Mouse (Mus musculus) kidney, postnatal 4 days (tissue): ENCODE measurements around the gene Hcn2.
"Not testable (repeated sequence)": the region's sequence is repeated elsewhere in the genome, so short reads cannot be mapped to it uniquely, and the experiment has no call there.

ENCODE experiments used
- DNase-seq, 2 experiments: peaks; one replicate each; pipeline ENCODE4 v3.0.0; 2021; ENCODE audit warnings: mixed read lengths in 2 of 2

Hcn2 gene

DNA sequence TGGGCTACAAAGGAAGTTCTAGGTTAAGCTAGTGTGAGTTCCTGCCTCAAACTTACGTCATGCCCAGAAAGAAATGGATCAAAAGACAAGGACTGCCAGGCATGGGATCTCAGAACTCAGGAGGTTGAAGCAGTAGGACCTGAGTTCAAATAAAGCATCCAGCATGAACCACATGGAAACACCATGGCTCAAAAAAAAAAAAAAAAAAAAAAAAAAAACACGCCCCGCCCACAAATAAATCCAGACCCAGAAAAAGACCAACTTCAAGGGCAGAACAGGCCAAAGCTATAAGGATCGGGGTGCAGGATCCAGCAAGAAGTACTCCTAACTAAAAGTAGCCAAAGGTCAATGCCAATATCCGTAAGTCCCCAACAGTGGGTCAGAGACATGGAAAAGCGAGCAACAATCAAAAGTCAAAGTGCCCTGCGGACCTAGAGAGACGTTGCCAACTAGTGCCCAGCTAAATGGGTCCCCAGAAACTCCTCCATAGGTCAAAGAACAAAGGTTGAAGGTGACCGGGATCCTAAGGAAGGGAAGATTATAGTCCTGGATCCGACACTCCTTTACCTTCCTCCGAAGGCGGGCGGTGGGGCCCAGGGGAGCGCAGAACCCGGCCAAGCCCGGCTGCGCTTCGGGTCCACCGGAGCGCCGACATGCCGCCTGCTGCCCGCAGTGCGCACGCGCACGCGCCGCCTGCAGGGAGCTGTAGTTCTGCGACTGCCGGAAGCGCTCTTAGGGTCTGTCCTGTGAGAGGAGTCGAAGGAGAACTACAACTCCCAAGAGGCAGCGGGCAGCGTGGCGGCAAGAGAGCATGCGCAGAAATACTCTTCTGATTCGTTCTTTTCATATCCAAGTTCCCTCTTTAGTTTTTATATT lies 29.7 kb downstream of the Hcn2 start, which contains the start of gene Polrmt:
TSS of gene Polrmt (minus strand) at position 684 of the 876 bp plus-strand sequence.
- DNase-seq = peak; percentile 95 to 98

- no peak for DNase-seq
These were observed 30.3 kb downstream of the Hcn2 start for GRCm38 (mm10) chr10:79746774-79747151.

DNA sequence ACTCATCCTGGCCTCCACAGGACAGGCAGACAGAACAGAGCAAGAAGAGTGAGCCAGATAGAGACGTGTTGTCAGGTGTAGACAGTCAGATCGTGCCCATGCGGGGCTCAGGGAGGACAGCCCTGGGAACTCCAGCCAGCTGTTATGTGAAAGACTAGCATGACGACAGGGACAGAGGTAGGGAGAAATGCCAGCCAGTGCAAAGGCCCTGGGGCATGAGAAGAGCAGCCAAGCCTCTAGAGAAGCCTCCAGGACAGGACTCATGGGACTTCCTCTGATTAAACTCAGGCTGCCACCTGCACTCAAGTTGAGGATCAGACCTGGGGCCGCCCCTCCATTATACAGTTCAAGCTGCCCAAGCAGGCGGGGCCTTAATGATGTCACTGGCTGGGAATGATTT lies 32.1 kb downstream of the Hcn2 start:
- no peak for DNase-seq

DNA sequence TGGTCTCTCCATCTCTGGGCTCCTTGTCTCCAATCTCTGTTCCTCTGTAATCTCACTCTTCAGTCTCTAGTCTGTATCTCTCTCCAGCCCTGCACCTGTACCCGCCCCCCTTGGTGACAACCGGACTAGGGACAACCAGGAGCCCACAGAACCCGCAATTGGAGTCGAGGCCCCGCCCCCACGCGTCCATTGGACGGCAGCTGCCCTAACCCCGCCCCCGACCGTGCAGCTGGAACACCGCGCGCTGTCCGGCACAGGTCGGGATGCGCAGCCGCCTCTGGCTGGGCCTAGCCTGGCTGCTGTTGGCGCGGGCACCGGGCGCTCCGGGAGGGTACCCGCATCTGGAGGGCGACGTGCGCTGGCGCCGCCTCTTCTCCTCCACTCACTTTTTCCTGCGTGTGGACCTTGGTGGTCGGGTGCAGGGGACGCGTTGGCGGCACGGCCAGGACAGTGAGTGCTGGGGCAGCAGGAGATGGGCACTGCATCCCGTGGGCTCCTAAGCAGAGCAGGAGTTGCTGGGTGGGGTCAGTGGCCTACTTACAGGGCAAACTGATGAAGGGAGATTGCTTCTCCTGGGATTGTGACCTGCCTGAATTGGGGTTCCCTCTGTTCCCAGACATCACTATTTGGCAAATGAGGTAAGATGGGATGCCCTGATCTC lies 38.6 kb downstream of the Hcn2 start, which contains the start of gene Fgf22:
TSS of gene Fgf22 (plus strand) at position 221 of the 661 bp plus-strand sequence.
- DNase-seq = peak; percentile 89 to 92

GRCm38 (mm10) chr10:79755854-79756253 lies 39.4 kb downstream of the Hcn2 start:
- DNase-seq = no peak

DNA sequence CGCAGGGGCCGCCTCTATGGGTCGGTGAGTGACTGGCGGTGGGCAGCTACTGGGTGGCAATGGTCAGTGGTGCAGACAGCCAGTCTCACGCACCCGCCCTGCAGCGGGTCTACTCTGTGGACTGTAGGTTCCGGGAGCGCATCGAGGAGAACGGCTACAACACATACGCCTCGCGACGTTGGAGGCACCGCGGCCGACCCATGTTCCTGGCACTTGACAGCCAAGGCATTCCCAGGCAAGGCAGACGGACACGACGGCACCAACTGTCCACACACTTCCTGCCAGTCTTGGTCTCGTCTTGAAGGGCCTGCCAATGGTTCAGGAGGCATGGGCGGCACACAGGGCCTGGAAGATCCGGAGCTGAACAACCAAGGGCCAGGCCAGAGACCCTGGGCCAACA lies 40.2 kb downstream of the Hcn2 start:
- no peak for DNase-seq

- not testable (repeated sequence) for DNase-seq
These were observed 43.2 kb downstream of the Hcn2 start for GRCm38 (mm10) chr10:79759675-79760074.

- no peak for DNase-seq
These were observed 44.2 kb downstream of the Hcn2 start for GRCm38 (mm10) chr10:79760603-79761143.

DNA sequence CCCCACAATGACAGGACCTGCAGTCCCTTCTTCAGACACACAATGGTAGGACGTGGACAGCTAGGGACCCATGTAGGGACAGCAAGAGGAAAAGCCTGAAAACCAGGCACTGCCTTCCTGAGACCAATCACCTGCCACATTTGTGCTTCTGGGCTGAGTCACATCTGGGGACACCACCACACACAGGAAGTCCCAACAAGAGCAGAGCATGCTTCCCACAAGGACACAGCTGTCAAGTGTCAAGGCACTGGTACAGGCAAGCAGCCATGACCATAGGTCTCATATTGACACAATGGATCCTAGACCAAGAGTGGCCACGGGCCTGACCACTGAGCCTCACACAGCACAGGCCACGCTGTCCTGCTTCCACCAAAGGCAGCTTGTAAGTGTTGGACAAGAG lies 46.4 kb downstream of the Hcn2 start:
- DNase-seq = no peak

GRCm38 (mm10) chr10:79764234-79764633 lies 47.8 kb downstream of the Hcn2 start:
- no peak for DNase-seq

DNA sequence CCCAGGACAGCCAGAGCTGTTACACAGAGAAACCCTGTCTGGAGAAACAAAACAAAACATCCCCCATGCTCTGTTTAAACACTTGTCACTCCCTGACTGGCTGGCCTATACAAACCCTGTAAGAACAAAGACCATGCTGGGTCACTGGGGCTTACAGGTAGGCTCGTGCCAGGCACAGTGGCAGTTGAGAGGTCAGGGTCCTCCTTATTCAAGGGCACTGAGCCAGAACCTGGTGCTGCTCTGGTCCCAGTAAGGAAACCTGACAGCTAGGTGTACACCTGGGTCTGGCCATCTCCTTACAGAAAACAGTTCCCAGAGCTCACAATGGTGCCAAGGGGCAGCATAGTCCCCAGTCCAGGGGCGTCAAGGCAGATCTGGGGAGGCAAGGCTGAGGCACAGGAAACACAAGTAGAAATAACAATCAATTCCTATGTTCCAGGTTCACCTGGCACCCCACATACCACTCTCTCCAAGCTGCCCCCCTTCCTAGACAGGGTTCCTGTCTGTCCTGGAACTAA lies 48.9 kb downstream of the Hcn2 start:
- DNase-seq = no peak

DNA sequence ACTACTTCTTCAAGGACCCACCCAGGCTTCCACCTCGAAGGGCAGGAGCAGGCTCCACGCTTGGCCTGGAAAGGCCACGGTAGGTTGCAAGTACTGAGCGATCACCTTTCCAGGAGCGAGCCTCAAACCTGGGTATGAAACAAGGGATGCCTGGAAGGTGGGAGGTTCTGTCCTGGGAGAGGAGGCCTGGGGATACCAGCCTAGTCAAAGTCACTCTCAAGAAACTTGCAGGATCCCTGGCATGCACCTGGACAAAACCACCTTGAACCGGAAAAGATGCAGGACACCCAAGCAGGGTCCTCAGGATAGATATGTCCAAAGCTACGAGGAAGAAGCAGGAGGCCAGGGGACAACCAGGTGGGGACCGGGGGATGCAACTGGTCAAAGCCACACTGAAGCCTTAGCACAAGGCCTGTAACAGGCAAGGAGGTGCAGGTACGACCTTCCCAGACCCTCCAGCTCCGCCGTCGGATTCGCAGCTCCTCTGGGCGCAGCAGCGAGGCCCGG lies 49.6 kb downstream of the Hcn2 start:
- DNase-seq = no peak

DNA sequence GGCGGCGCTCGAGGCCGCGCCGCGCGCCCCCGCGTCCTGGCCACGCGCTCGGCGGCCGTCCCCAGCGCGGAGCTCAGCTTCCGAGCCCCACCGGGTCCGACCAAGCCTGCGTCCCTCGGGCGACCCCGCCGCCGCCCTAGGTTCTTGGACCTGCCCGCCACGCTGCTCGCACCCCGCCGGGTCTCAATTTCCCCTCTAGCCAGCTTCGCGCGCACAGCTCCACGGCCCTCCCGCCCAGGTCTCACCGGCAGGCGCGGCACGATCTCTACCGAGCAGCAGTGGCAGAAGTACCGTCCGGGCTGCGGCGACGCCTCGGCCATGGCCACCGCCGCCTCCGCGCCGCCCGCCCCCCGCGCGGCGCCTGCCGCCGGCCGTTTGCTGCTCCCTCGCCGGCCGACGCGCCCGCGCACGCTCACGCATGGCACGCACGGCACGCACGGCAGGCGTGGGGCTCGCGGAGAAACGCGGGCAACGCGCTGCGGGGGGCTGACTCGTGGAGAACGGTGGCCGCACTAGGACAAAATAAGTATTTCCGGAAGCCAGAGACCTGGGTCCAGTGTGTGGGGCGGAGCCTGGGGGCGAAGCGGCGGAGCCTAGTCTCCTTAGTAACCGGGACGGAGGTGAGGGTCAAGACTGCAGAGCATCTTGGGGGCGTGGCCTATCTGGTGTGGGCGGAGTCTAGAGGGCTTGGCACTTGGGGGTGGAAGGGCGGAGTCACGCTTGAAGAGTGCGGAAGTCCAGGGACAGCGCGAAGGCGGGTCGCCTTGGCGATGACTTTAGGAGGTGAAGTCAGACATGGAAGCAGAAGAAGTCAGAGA lies 50.3 kb downstream of the Hcn2 start, which contains the start of gene Rnf126:
TSS of gene Rnf126 (minus strand) at position 445 of the 818 bp plus-strand sequence.
- DNase-seq = peak; percentile 100

- peak; percentile 96 to 97 for DNase-seq
These were observed 51.2 kb downstream of the Hcn2 start for GRCm38 (mm10) chr10:79767372-79768244.

DNA sequence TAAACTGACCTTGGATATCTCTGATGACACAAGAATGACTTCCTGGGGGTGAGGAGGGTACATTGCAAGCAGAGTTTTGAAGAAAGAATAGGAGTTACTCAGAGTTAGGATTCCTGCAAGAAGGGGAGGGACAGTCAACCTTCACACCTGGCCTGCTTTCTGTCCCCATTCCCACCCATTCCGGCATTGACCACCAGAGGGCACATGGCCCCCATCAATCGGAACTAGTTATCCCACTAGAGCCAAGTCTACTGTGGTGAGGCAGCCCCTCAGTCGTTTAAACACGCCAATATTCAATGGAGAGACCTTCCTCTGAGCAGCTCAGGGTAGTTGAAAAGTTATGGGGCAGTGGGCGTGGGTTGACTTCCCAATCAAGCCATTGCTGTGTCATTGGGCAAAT lies 52.0 kb downstream of the Hcn2 start:
- peak; percentile 89 to 91 for DNase-seq

- DNase-seq = no peak
These were observed 52.9 kb downstream of the Hcn2 start for GRCm38 (mm10) chr10:79769329-79769728.

DNA sequence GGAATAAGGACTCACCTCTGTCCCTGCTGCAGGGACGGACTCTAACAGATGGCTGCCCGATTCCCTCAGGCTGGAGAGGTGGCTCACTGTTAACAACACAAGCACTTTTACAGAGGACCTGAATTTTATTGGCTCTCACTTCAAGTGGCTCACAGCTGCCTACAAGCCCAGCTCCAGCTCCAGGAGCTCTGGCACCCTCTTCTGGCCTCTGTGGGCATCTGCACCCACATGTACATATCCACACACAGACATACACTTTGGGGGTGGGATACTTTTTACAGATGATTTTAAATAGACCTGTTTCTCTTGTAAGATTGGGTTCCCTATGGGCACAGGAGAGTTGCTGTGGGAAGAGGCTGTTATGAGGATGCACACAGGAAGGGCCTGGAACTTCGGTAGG lies 55.9 kb downstream of the Hcn2 start:
- DNase-seq = no peak

- no peak for DNase-seq
These were observed 56.8 kb downstream of the Hcn2 start for GRCm38 (mm10) chr10:79773208-79773607.

- no peak for DNase-seq
These were observed 58.2 kb downstream of the Hcn2 start for GRCm38 (mm10) chr10:79774486-79775279.

GRCm38 (mm10) chr10:79777103-79777531 lies 60.7 kb downstream of the Hcn2 start, which contains the start of gene Fstl3:
Gene Fstl3 (plus strand): TSS chr10:79777272.
- peak; percentile 65 to 74 for DNase-seq
